Mouse (Mus musculus): ENCODE data around the gene Cdca8. TPM values are rescaled to one million over a fixed set of nuclear protein-coding genes. Genes with fewer than 3 reads are reported as not detected.

Gene Cdca8
- total and polyA plus RNA-seq, 3 experiments = 108 to 202 TPM; not detected in 1

- no peaks in the 10 kb centered on the region for H3K27me3 ChIP-seq (ENCODE audit: control insufficient read depth in 1 of 2, insufficient read depth in 2 of 2, low read length in 2 of 2)
- H3K9ac ChIP-seq (ENCODE audit: control insufficient read depth, low read depth, low read length, poor library complexity, severe bottlenecking) = no peak overlapping the region
- no peaks in the 10 kb centered on the region for H3K79me2 ChIP-seq (ENCODE audit: control insufficient read depth, insufficient read depth, low read length, poor library complexity)
- no peaks in the 10 kb centered on the region for H3K9me3 ChIP-seq (replicated peaks; ENCODE audit: insufficient read depth, low read length)
- H3K36me3 ChIP-seq (ENCODE audit: control insufficient read depth in 1 of 2, insufficient read depth in 2 of 2, low read length in 2 of 2) = no peaks in the 10 kb centered on the region
- no peak overlapping the region for H3K27ac ChIP-seq (ENCODE audit: control insufficient read depth, low read depth, low read length)
- H3K4me3 ChIP-seq (ENCODE audit: control insufficient read depth in 1 of 2, insufficient read depth in 1 of 2, low read depth in 2 of 2, low read length in 2 of 2) = no peak overlapping the region
- H3K4me1 ChIP-seq (ENCODE audit: control insufficient read depth in 1 of 2, insufficient read depth in 2 of 2, low read length in 2 of 2) = no peaks in the 10 kb centered on the region
- TF ChIP-seq RCOR1 (IDR thresholded peaks at IDR 0.05; ENCODE audit: low read depth, low read length) (no peak), CHD1 (IDR thresholded peaks at IDR 0.05; ENCODE audit: low read depth, low read length) (no peak), EP300 (IDR thresholded peaks at IDR 0.05; ENCODE audit: low read depth in 1 of 2, low read length in 2 of 2) (no peak), MAFK (IDR thresholded peaks at IDR 0.05; ENCODE audit: borderline replicate concordance, low read depth, low read length) (no peak), TBP (IDR thresholded peaks at IDR 0.05; ENCODE audit: low read depth, low read length) (no peak), SIN3A (IDR thresholded peaks at IDR 0.05; ENCODE audit: low read length) (no peak), POLR2AphosphoS2 (IDR thresholded peaks at IDR 0.05; ENCODE audit: low read length) (no peak), MEF2A (IDR thresholded peaks at IDR 0.05; ENCODE audit: extremely low read depth, insufficient replicate concordance, low read depth, low read length, poor library complexity, severe bottlenecking) (no peak), HCFC1 (IDR thresholded peaks at IDR 0.05; ENCODE audit: low read depth, low read length) (no peak), POLR2A (IDR thresholded peaks at IDR 0.05; ENCODE audit: control insufficient read depth in 1 of 2, insufficient read depth in 1 of 2, low read depth in 1 of 2, low read length in 2 of 2, poor library complexity in 1 of 2) (no peak), JUND (IDR thresholded peaks at IDR 0.05; ENCODE audit: low read depth, low read length) (no peak), MAX (IDR thresholded peaks at IDR 0.05; ENCODE audit: low read length) (no peak), ELF1 (IDR thresholded peaks at IDR 0.05; ENCODE audit: low read depth, low read length) (no peak), TCF12 (IDR thresholded peaks at IDR 0.05; ENCODE audit: low read depth, low read length) (no peak), UBTF (IDR thresholded peaks at IDR 0.05; ENCODE audit: borderline replicate concordance, insufficient read depth, low read depth, low read length) (no peak), POLR2AphosphoS5 (IDR thresholded peaks at IDR 0.05; ENCODE audit: borderline replicate concordance, low read depth, low read length) (no peak), CTCF (IDR thresholded peaks at IDR 0.05 in 2 of 3, conservative IDR thresholded peaks at IDR 0.05 in 1 of 3; ENCODE audit: control insufficient read depth in 1 of 3, insufficient read depth in 1 of 3, low read depth in 2 of 3, low read length in 3 of 3, poor library complexity in 1 of 3, severe bottlenecking in 1 of 3) (no peak), BHLHE40 (IDR thresholded peaks at IDR 0.05; ENCODE audit: borderline replicate concordance, low read depth, low read length) (no peak), MYC (IDR thresholded peaks at IDR 0.05; ENCODE audit: low read depth, low read length) (no peak), GATA1 (IDR thresholded peaks at IDR 0.05; ENCODE audit: low read depth, low read length) (no peak)
- DNase-seq (ENCODE audit: low read depth, low spot score) = no peak
These were observed 31.1 kb upstream of the Cdca8 start for GRCm38 (mm10) chr4:124970194-124970593.

- Histone ChIP-seq H3K9me3 (replicated peaks; ENCODE audit: insufficient read depth, low read length) (no peaks in the 10 kb centered on the region), H3K4me1 (ENCODE audit: control insufficient read depth in 1 of 2, insufficient read depth in 2 of 2, low read length in 2 of 2) (no peaks in the 10 kb centered on the region), H3K27me3 (ENCODE audit: control insufficient read depth in 1 of 2, insufficient read depth in 2 of 2, low read length in 2 of 2) (no peaks in the 10 kb centered on the region), H3K36me3 (ENCODE audit: control insufficient read depth in 1 of 2, insufficient read depth in 2 of 2, low read length in 2 of 2) (no peaks in the 10 kb centered on the region), H3K4me3 (ENCODE audit: control insufficient read depth in 1 of 2, insufficient read depth in 1 of 2, low read depth in 2 of 2, low read length in 2 of 2) (no peak overlapping the region), H3K79me2 (ENCODE audit: control insufficient read depth, insufficient read depth, low read length, poor library complexity) (no peaks in the 10 kb centered on the region), H3K9ac (ENCODE audit: control insufficient read depth, low read depth, low read length, poor library complexity, severe bottlenecking) (no peak overlapping the region), H3K27ac (ENCODE audit: control insufficient read depth, low read depth, low read length) (no peak overlapping the region)
- TF ChIP-seq POLR2A (IDR thresholded peaks at IDR 0.05; ENCODE audit: control insufficient read depth in 1 of 2, insufficient read depth in 1 of 2, low read depth in 1 of 2, low read length in 2 of 2, poor library complexity in 1 of 2) = no peak
- TF ChIP-seq TCF12 (IDR thresholded peaks at IDR 0.05; ENCODE audit: low read depth, low read length) = no peak
- TF ChIP-seq ELF1 (IDR thresholded peaks at IDR 0.05; ENCODE audit: low read depth, low read length) = no peak
- no peak for TF ChIP-seq USF1 (IDR thresholded peaks at IDR 0.05; ENCODE audit: low read depth, low read length)
- TF ChIP-seq E2F4 (IDR thresholded peaks at IDR 0.05; ENCODE audit: borderline replicate concordance, low read depth, low read length) = no peak
- TF ChIP-seq MYB (IDR thresholded peaks at IDR 0.05; ENCODE audit: low read depth, low read length) = no peak
- TF ChIP-seq UBTF (IDR thresholded peaks at IDR 0.05; ENCODE audit: borderline replicate concordance, insufficient read depth, low read depth, low read length) = no peak
- TF ChIP-seq CHD2 (IDR thresholded peaks at IDR 0.05; ENCODE audit: low read length) = no peak
- no peak for TF ChIP-seq GABPA (IDR thresholded peaks at IDR 0.05; ENCODE audit: low read depth, low read length)
- TF ChIP-seq MAFK (IDR thresholded peaks at IDR 0.05; ENCODE audit: borderline replicate concordance, low read depth, low read length) = no peak
- no peak for TF ChIP-seq USF2 (IDR thresholded peaks at IDR 0.05; ENCODE audit: borderline replicate concordance in 1 of 2, insufficient read depth in 1 of 2, low read depth in 1 of 2, low read length in 2 of 2)
- TF ChIP-seq ZMIZ1 (IDR thresholded peaks at IDR 0.05; ENCODE audit: low read depth, low read length) = no peak
- TF ChIP-seq ZC3H11A (IDR thresholded peaks at IDR 0.05; ENCODE audit: low read depth, low read length) = no peak
- no peak for TF ChIP-seq ETS1 (IDR thresholded peaks at IDR 0.05; ENCODE audit: low read depth, low read length)
- no peak for TF ChIP-seq SMC3 (IDR thresholded peaks at IDR 0.05; ENCODE audit: low read depth, low read length)
- no peak for DNase-seq (ENCODE audit: low read depth, low spot score)
These were observed 30.2 kb upstream of the Cdca8 start for GRCm38 (mm10) chr4:124969219-124969848.
